ENCODE assay signal across 23 mouse cellular contexts in genomic region chr7:71409061-71409460, GRCm38 (mm10). TPM values are rescaled to one million over a fixed set of nuclear protein-coding genes. Genes with fewer than 3 reads are reported as not detected.
DNase-seq lines count a peak whose midpoint lies in the region; ATAC-seq lines count a peak whose summit lies in the region.
"Had no signal": no experiment of that assay in that cellular context is flagged by ENCODE, and none has a peak within 500 bp of the region (broad histone marks: within the 10 kb centered on the region; RNA-seq: fewer than 3 reads in every experiment).

No protein-coding gene starts in this region.

- no peak overlapping the region for H3K9ac ChIP-seq in kidney, embryonic 15.5 days
- no peak overlapping the region for H3K9ac ChIP-seq in midbrain, embryonic 11.5 days (ENCODE audit: low read length)
- no peak overlapping the region for H3K9ac ChIP-seq in midbrain, embryonic 14.5 days (replicated peaks; ENCODE audit: low read length)
- H3K9ac ChIP-seq in stomach, embryonic 16.5 days (ENCODE audit: low read length) = no peak overlapping the region
- H3K9ac ChIP-seq: heart, embryonic 12.5 days; liver, embryonic 14.5 days; neural tube, embryonic 12.5 days had no signal

- H3K9me3 ChIP-seq in kidney, embryonic 15.5 days (replicated peaks) = no peaks in the 10 kb centered on the region
- H3K9me3 ChIP-seq in midbrain, embryonic 11.5 days (ENCODE audit: control insufficient read depth, low read length) = no peaks in the 10 kb centered on the region
- H3K9me3 ChIP-seq in midbrain, embryonic 14.5 days (ENCODE audit: control insufficient read depth, low read length) = no peaks in the 10 kb centered on the region
- H3K9me3 ChIP-seq in stomach, embryonic 16.5 days (replicated peaks; ENCODE audit: control insufficient read depth, low read length) = no peaks in the 10 kb centered on the region
- H3K9me3 ChIP-seq: heart, embryonic 12.5 days; megakaryocyte, embryonic 14.5 days; neural tube, embryonic 12.5 days had no signal

- peaks cover 41% of the 10 kb centered on the region for H3K4me1 ChIP-seq in kidney, embryonic 15.5 days
- H3K4me1 ChIP-seq in midbrain, embryonic 11.5 days (ENCODE audit: control insufficient read depth, insufficient read depth, low read length) = peaks cover 3% of the 10 kb centered on the region; the same call in 1 of the 2 replicates
- peaks cover 7% of the 10 kb centered on the region; the same call in 1 of the 2 replicates for H3K4me1 ChIP-seq in midbrain, embryonic 14.5 days (ENCODE audit: control insufficient read depth, insufficient read depth, low read length)
- peaks cover 5% of the 10 kb centered on the region for H3K4me1 ChIP-seq in stomach, embryonic 16.5 days (ENCODE audit: control insufficient read depth, insufficient read depth, low read length)

- H3K27me3 ChIP-seq in kidney, embryonic 15.5 days = no peaks in the 10 kb centered on the region
- H3K27me3 ChIP-seq in midbrain, embryonic 11.5 days (ENCODE audit: control insufficient read depth, insufficient read depth, low read length) = no peaks in the 10 kb centered on the region; the same call in 1 of the 2 replicates
- peaks cover 23% of the 10 kb centered on the region for H3K27me3 ChIP-seq in midbrain, embryonic 14.5 days (ENCODE audit: control insufficient read depth, insufficient read depth, low read length)
- no peaks in the 10 kb centered on the region for H3K27me3 ChIP-seq in stomach, embryonic 16.5 days (ENCODE audit: control insufficient read depth, insufficient read depth, low read length)
- H3K27me3 ChIP-seq: CH12.LX; neural tube, embryonic 12.5 days had no signal

- no peak overlapping the region for H3K4me3 ChIP-seq in kidney, embryonic 15.5 days (replicated peaks)
- no peak overlapping the region for H3K4me3 ChIP-seq in midbrain, embryonic 11.5 days (ENCODE audit: low read depth, low read length)
- no peak overlapping the region for H3K4me3 ChIP-seq in midbrain, embryonic 14.5 days (replicated peaks; ENCODE audit: low read depth, low read length)
- no peak overlapping the region for H3K4me3 ChIP-seq in stomach, embryonic 16.5 days (replicated peaks; ENCODE audit: low read length)
- H3K4me3 ChIP-seq: heart, embryonic 12.5 days; layer of hippocampus, adult 2 months; megakaryocyte, embryonic 14.5 days; neural tube, embryonic 12.5 days had no signal

- H3K27ac ChIP-seq in kidney, embryonic 15.5 days = peak overlapping the region; percentile 95
- H3K27ac ChIP-seq in midbrain, embryonic 11.5 days (ENCODE audit: low read depth, low read length) = no peak overlapping the region
- no peak overlapping the region for H3K27ac ChIP-seq in midbrain, embryonic 14.5 days (replicated peaks; ENCODE audit: low read depth, low read length)
- H3K27ac ChIP-seq in stomach, embryonic 16.5 days (ENCODE audit: low read length) = peak overlapping the region; percentile 59
- H3K27ac ChIP-seq: layer of hippocampus, adult 2 months; liver, embryonic 14.5 days; neural tube, embryonic 12.5 days had no signal

- no peak for ATAC-seq in kidney, embryonic 15.5 days (replicated peaks; ENCODE audit: low FRiP score)
- ATAC-seq in midbrain, embryonic 11.5 days (ENCODE audit: low FRiP score) = no peak
- ATAC-seq in midbrain, embryonic 14.5 days (ENCODE audit: low FRiP score, low TSS enrichment) = no peak
- ATAC-seq in stomach, embryonic 16.5 days (ENCODE audit: insufficient read depth, low FRiP score) = no peak

- H3K36me3 ChIP-seq in kidney, embryonic 15.5 days = no peaks in the 10 kb centered on the region
- H3K36me3 ChIP-seq in midbrain, embryonic 11.5 days (ENCODE audit: control insufficient read depth, insufficient read depth, low read length) = no peaks in the 10 kb centered on the region
- H3K36me3 ChIP-seq in midbrain, embryonic 14.5 days (ENCODE audit: control insufficient read depth, insufficient read depth, low read length) = no peaks in the 10 kb centered on the region
- H3K36me3 ChIP-seq in stomach, embryonic 16.5 days (ENCODE audit: control insufficient read depth, insufficient read depth, low read length) = no peaks in the 10 kb centered on the region
- H3K36me3 ChIP-seq: heart, embryonic 12.5 days; neural tube, embryonic 12.5 days had no signal

- WGBS in kidney, embryonic 15.5 days = 15% methylated on average over 5 of the region's 5 CpGs
- WGBS in midbrain, embryonic 11.5 days = 68% methylated on average over 5 of the region's 5 CpGs
- WGBS in midbrain, embryonic 14.5 days = 64% methylated on average over 5 of the region's 5 CpGs
- 37% methylated on average over 5 of the region's 5 CpGs for WGBS in stomach, embryonic 16.5 days

- H3K4me2 ChIP-seq in kidney, embryonic 15.5 days = no peak overlapping the region
- H3K4me2 ChIP-seq in midbrain, embryonic 11.5 days = no peak overlapping the region
- no peak overlapping the region for H3K4me2 ChIP-seq in midbrain, embryonic 14.5 days (ENCODE audit: low read length)
- no peak overlapping the region for H3K4me2 ChIP-seq in stomach, embryonic 16.5 days (ENCODE audit: low read depth, low read length)
- H3K4me2 ChIP-seq: heart, embryonic 12.5 days; neural tube, embryonic 12.5 days had no signal

- intact Hi-C loops in left cerebral cortex, postnatal 4 days (cut with DNase I) = no loop called here

- peak; percentile 31 for DNase-seq in heart, adult 11 months
- DNase-seq in heart, adult 9 months (ENCODE audit: low spot score in 2 of 2) = no peak
- no peak for DNase-seq in kidney, adult 8-10 months
- peak; percentile 35 for DNase-seq in midbrain, embryonic 11.5 days (ENCODE audit: low spot score, missing footprints)
- DNase-seq in midbrain, embryonic 14.5 days = no peak
- DNase-seq in left cerebral cortex, postnatal 4 days = no peak
- DNase-seq: adrenal gland, adult 2 months; cerebellum, postnatal 10 days; gastrocnemius, postnatal 36 days; heart, postnatal 36 days; spleen, adult 18-20 months; thymus, postnatal 4 days had no signal

RNA-seq across cellular contexts. Expression of gene Gm10295, which starts 57.8 kb away (rescaled TPM):
- not detected in 2 replicates for polyA plus RNA-seq in kidney, embryonic 15.5 days (2015; fragmentation: Nextera tagmentation; extraction: Ambion mirVana)
- polyA plus RNA-seq in midbrain, embryonic 11.5 days (2014; fragmentation: Nextera tagmentation; extraction: Ambion mirVana) = 0.07 TPM in 1 of 2 replicates, not detected in the other
- polyA plus RNA-seq in midbrain, embryonic 14.5 days (2014; fragmentation: Nextera tagmentation; extraction: Ambion mirVana) = not detected in 2 replicates
- not detected in 2 replicates for polyA plus RNA-seq in stomach, embryonic 16.5 days (2015; fragmentation: Nextera tagmentation; extraction: Ambion mirVana)
- not detected for total RNA-seq in left cerebral cortex, postnatal 4 days (2021)
- total RNA-seq: adrenal gland, adult 2 months; CH12.LX; gastrocnemius, postnatal 36 days; heart, postnatal 36 days; layer of hippocampus, adult 2 months; left cerebral cortex, postnatal 36 days; monocyte, adult 5-6 weeks had no signal
- polyA plus RNA-seq: adrenal gland, adult 2 months; forebrain, embryonic 11.5 days; heart, embryonic 12.5 days; liver, embryonic 14.5 days; neural tube, embryonic 12.5 days had no signal

Comparison
In these comparisons a context has a peak if more than half of its experiments do, and no peak if none do; other contexts are left out.
1. DNase-seq: peak in heart, adult 11 months (single experiment) and midbrain, embryonic 11.5 days (single experiment); none in heart, adult 9 months (0 of 2), kidney, adult 8-10 months (0 of 2), midbrain, embryonic 14.5 days (single experiment) and left cerebral cortex, postnatal 4 days (single experiment).
2. H3K27ac ChIP-seq: peak in kidney, embryonic 15.5 days (single experiment) and stomach, embryonic 16.5 days (single experiment); none in midbrain, embryonic 11.5 days (single experiment) and midbrain, embryonic 14.5 days (single experiment).